In genomic region chr5:52115821-52116317, GRCm38 (mm10) we compare ENCODE assay signal across 8 mouse cellular contexts.
DNase-seq lines count a peak whose midpoint lies in the region; ATAC-seq and TF ChIP-seq lines count a peak whose summit lies in the region.

No protein-coding gene starts in this region.

- H3K9ac ChIP-seq in lung, embryonic 15.5 days = peak overlapping the region; percentile 47

- no peaks in the 10 kb centered on the region for H3K36me3 ChIP-seq in hindbrain, embryonic 10.5 days
- no peaks in the 10 kb centered on the region for H3K36me3 ChIP-seq in lung, embryonic 15.5 days

- DNase-seq in T-cell, adult 2 months (ENCODE audit: low spot score) = peak; percentile 37
- peak; percentile 91 for DNase-seq in cerebellum, adult 9-10 months
- peak; percentile 80 to 82 for DNase-seq in frontal cortex, postnatal 10 days (ENCODE audit: low spot score in 2 of 2)
- DNase-seq in hindbrain, embryonic 10.5 days (ENCODE audit: low spot score) = peak; percentile 84
- DNase-seq in layer of hippocampus, postnatal 10 days (ENCODE audit: low spot score in 2 of 2) = peak; percentile 77 to 82
- peak; percentile 55 for DNase-seq in urinary bladder, adult 2 months (ENCODE audit: low spot score)

- peaks cover 67% of the 10 kb centered on the region for H3K27me3 ChIP-seq in hindbrain, embryonic 10.5 days (ENCODE audit: insufficient read depth, poor library complexity, severe bottlenecking)
- peaks cover 58% of the 10 kb centered on the region for H3K27me3 ChIP-seq in lung, embryonic 15.5 days

- 0% methylated on average over 53 of the region's 53 CpGs for WGBS in hindbrain, embryonic 10.5 days
- WGBS in lung, embryonic 15.5 days = 0% methylated on average over 29 of the region's 53 CpGs
- WGBS in olfactory bulb, adult 2 months = under 1% methylated on average over 53 of the region's 53 CpGs

- peak overlapping the region; percentile 71 for H3K27ac ChIP-seq in hindbrain, embryonic 10.5 days
- H3K27ac ChIP-seq in lung, embryonic 15.5 days = no peak overlapping the region
- peak overlapping the region; percentile 41 for H3K27ac ChIP-seq in olfactory bulb, adult 2 months (ENCODE audit: insufficient read depth, low read depth, low read length)

- peak; percentile 78 for ATAC-seq in lung, embryonic 15.5 days (ENCODE audit: borderline replicate concordance, extremely low read depth, low FRiP score, low TSS enrichment)

- H3K4me2 ChIP-seq in lung, embryonic 15.5 days = peak overlapping the region; percentile 99

- peaks cover 43% of the 10 kb centered on the region for H3K4me1 ChIP-seq in hindbrain, embryonic 10.5 days (replicated peaks)
- peaks cover 42% of the 10 kb centered on the region for H3K4me1 ChIP-seq in lung, embryonic 15.5 days
- peaks cover 5% of the 10 kb centered on the region for H3K4me1 ChIP-seq in olfactory bulb, adult 2 months (ENCODE audit: control insufficient read depth, insufficient read depth, low read length)

- peak; percentile 28; the same call in 1 of the 2 replicates for TF ChIP-seq POLR2A in olfactory bulb, adult 2 months (IDR thresholded peaks at IDR 0.05; ENCODE audit: insufficient read depth, low read depth, low read length)

- TF ChIP-seq CTCF in olfactory bulb, adult 2 months (IDR thresholded peaks at IDR 0.05; ENCODE audit: insufficient read depth, low read depth, low read length) = peak; percentile 89

- H3K4me3 ChIP-seq in hindbrain, embryonic 10.5 days = peak overlapping the region; percentile 70
- peak overlapping the region; percentile 71 for H3K4me3 ChIP-seq in lung, embryonic 15.5 days
- H3K4me3 ChIP-seq in olfactory bulb, adult 2 months (ENCODE audit: insufficient read depth, low read depth, low read length) = peak overlapping the region; percentile 87

- no peaks in the 10 kb centered on the region for H3K9me3 ChIP-seq in hindbrain, embryonic 10.5 days
- H3K9me3 ChIP-seq in lung, embryonic 15.5 days = no peaks in the 10 kb centered on the region

Comparison
In these comparisons a context has a peak if more than half of its experiments do, and no peak if none do; other contexts are left out.
1. DNase-seq: peak in every context shown above with its lines; median percentile 91 in cerebellum, adult 9-10 months; 84 in hindbrain, embryonic 10.5 days; 81 in frontal cortex, postnatal 10 days; 80 in layer of hippocampus, postnatal 10 days; 55 in urinary bladder, adult 2 months; 37 in T-cell, adult 2 months.